Mouse (Mus musculus): ENCODE data around the gene Ctla4. TPM values are rescaled to one million over a fixed set of nuclear protein-coding genes. Genes with fewer than 3 reads are reported as not detected.
A peak's percentile ranks its signal among the peaks of the same experiment; 100 is the strongest.

Ctla4 gene
- total RNA-seq, 2 experiments from 2014 or later = not detected

- no peak overlapping the region for H3K27ac ChIP-seq
- no peak overlapping the region for H3K4me3 ChIP-seq
- peak; percentile 50 to 71 for DNase-seq (ENCODE audit: low spot score in 2 of 2)
- peak; percentile 87 for TF ChIP-seq CTCF (conservative IDR thresholded peaks at IDR 0.05)
These were observed 74.3 kb downstream of the Ctla4 start for GRCm38 (mm10) chr1:60961080-60961479.

GRCm38 (mm10) chr1:60962095-60962494 is 75.3 kb downstream of the Ctla4 start:
- no peak for DNase-seq (ENCODE audit: low spot score in 2 of 2)
- peak; percentile 52 for TF ChIP-seq CTCF (conservative IDR thresholded peaks at IDR 0.05)
- H3K4me3 ChIP-seq = no peak overlapping the region
- no peak overlapping the region for H3K27ac ChIP-seq

Other genes with a start within 250 kb of the Ctla4 start
- under 1 TPM; 0.15 to 0.17 TPM for gene Cd28, start 170.2 kb upstream of the Ctla4 start, total RNA-seq (2021)
- gene Icos, start 90.9 kb downstream of the Ctla4 start, total RNA-seq (2021) = not detected